Mouse (Mus musculus): ENCODE results near the gene Hmbs.
"Not testable (repeated sequence)": the region's sequence is repeated elsewhere in the genome, so short reads cannot be mapped to it uniquely, and the experiment has no call there.

Gene Hmbs

DNA sequence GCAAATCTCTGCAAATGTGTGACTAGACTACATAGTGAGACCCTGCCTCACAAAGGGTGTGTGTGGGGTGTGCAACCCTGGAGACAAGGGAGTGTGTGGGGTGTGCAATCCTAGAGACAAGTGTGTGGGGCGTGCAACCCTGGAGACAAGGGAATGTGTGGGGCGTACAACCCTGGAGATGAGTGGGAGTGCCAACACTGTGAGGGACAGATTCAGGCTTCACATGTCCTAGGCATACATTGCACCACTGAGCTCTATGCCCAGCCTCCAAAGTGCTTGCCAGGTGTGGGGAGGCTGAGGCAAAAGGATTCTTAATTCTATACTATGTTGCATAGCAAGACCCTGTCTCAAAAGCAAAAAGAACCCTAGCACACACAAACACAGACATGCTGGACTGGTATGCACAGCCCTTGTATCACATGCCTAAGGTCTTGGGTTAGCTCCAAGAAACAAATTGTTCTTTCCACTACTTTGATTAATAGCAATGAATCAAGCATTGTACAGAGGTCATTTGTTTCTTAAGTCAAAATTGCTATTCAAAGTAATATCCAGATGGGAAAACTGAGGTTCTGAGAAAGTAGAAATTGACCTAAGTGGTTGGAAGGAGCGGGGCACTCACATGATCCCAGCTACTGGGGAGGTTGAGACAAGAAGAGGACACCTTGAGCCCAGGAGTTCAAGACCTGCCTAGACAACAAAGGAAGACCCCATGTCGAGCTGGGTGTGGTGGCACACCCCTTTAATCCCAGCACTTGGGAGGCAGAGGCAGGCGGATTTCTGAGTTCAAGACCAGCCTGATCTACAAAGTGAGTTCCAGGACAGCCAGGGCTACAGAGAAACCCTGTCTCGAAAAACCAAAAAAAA, 1.8 kb upstream of the Hmbs start:
- DNase-seq (ENCODE audit: low read depth, low spot score), result no peak

DNA sequence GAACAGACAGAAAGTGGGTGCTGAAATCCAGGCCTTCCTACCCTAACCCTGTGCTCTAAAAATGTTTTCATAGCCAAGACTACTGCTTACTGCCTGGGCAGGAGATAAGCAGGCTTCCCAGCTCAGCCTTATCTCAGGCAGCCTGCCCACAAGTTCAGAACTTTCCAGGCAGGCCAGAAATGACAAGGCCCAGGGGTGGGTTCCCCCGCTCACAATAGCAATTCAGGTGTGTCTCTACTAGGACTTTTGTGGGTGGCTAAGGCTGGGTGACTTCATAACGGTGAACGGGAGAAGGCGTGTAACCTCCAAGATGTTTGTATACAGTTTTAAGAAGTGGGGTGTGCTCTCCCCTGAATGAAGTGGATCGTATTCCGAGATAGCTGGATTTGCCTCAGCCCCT, 738 bp downstream of the Hmbs start:
- no peak for DNase-seq (ENCODE audit: low read depth, low spot score)

DNA sequence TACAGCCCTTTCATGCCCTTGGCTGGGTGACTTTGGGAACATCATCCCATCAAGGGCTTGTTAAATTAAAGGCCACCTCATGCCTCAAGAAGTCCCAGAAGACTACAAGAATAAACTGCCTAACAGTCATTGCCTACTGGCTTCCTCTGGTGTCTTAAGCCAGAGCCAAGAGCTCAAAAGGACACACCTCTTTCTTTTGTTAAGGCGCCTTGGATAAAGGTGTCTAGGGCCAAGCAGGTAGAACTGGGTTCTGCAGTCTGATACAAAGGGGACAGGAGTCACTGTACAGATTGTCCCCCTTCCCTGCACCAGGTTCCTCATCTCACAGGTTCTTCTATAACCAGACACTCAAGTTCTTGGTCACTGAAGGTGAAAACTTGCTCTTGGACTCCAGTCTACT, 1.4 kb downstream of the Hmbs start:
- no peak for DNase-seq (ENCODE audit: low read depth, low spot score)

- no peak for DNase-seq (ENCODE audit: low read depth, low spot score)
These were observed 1.9 kb downstream of the Hmbs start for GRCm38 (mm10) chr9:44342173-44342572.

DNA sequence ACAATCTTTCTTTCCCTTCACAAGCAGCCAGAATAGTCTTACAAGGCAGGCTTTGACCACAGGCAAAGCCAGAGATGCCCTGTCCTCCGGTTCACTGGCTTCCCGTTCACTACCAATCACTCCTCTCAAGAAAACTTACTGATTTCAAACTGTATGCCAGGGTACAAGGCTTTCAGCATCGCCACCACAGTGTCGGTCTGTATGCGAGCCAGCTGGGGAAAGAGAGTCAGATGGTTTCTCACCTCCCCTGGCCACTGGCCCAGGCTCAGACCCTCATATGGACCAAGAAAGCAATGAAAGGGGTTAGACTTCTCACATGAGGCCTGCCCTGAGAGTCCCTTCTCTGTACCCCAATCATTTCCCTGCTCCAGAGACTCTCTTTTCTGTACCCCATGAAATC, 2.5 kb downstream of the Hmbs start:
- DNase-seq (ENCODE audit: low read depth, low spot score), result no peak

GRCm38 (mm10) chr9:44338574-44338973, 5.5 kb downstream of the Hmbs start:
- no peak for DNase-seq (ENCODE audit: low read depth, low spot score)

GRCm38 (mm10) chr9:44337436-44338169, 6.4 kb downstream of the Hmbs start:
- no peak for DNase-seq (ENCODE audit: low read depth, low spot score)

DNA sequence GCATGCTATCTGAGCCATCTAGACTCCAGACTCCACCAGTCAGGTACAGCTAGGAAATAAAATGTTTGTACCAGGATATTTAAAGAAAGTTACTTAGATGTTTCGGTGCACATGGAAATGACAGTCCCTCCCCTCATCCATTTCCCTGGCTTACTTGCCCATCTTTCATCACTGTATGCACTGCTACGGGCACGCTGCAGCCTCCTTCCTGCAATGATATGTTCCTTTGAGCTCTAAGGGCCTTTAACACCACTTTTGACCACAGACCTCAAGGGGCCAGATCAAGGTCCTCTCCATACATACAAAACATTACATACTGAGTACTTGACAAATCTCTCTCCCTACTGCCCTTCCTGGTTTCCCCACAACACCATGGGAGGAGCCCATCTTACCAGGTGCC, 7.1 kb downstream of the Hmbs start:
- no peak for DNase-seq (ENCODE audit: low read depth, low spot score)

GRCm38 (mm10) chr9:44336513-44336912, 7.5 kb downstream of the Hmbs start:
- not testable (repeated sequence) for DNase-seq (ENCODE audit: low read depth, low spot score)

- DNase-seq (ENCODE audit: low read depth, low spot score), result no peak
These were observed 8.0 kb downstream of the Hmbs start for GRCm38 (mm10) chr9:44336093-44336406.

GRCm38 (mm10) chr9:44335331-44336092, 8.5 kb downstream of the Hmbs start:
- DNase-seq (ENCODE audit: low read depth, low spot score), result no peak

DNA sequence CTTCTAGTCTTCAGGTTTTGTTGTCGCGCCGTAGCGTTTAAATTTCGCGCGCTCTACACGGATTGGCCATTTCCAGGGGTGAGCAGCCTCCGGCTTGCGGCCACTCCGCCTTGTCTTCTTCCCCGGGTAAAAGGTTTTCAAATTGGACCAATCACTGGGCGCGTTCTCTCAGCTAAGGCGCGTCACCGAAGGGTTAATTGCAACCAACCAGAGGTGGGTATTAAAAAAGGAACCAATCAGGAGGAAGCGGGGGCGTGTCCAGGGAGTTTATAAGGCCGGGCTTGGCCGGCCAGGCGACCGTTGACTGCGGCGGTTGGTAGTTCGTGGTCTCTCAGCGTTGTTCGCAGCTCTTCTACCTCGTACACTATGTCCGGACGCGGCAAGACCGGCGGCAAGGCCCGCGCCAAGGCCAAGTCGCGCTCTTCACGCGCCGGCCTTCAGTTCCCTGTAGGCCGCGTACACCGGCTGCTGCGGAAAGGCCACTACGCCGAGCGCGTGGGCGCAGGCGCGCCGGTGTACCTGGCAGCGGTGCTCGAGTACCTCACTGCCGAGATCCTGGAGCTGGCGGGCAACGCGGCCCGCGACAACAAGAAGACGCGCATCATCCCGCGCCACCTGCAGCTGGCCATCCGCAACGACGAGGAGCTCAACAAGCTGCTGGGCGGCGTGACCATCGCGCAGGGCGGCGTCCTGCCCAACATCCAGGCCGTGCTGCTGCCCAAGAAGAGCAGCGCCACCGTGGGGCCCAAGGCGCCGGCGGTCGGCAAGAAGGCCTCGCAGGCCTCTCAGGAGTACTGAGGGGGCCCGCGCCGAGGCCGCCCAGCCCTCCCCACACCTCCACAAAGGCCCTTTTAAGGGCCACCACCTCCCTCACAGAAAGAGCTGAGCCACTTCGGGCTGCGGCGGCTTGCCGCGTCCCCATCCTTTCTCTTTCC, 9.4 kb downstream of the Hmbs start, which contains the start of gene H2afx:
Gene H2afx (plus strand): TSS at position 299 of the 935 bp plus-strand sequence.
- DNase-seq (ENCODE audit: low read depth, low spot score), result peak; percentile 100

DNA sequence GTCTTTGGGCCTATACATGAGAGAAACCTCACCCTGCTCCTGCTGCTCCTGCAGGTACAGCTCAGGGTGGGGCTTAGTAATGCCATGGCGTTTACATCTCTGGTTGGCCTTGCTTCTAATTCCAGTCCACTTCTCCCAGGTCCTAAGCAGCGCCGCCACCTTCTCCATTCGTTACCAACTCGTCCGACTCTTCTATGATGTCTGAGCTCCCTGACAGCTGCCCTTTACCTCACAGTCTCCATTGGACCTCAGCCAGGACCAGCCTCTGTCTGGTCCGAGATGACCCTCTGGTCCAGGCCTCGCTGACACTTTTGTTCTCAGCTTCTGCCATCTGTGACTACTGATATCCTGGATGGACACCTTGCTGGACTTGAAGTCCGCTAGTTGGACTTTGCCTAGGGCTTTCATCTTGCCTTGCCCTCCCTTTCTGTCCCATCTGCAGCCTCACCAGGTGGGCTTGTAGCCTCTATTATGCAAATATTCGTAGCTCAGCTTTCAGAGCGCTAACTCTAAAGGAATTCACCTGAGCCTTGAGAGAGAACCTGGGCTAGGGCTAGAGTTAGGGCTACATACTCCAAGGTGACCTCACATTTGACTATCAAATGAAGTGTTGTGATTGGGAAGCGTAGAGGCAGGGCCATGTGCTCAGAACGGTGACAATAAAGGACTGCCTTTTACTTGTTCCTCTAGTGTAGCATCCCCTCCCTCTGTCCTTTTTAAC, 10.9 kb downstream of the Hmbs start:
- no peak for DNase-seq (ENCODE audit: low read depth, low spot score)

DNA sequence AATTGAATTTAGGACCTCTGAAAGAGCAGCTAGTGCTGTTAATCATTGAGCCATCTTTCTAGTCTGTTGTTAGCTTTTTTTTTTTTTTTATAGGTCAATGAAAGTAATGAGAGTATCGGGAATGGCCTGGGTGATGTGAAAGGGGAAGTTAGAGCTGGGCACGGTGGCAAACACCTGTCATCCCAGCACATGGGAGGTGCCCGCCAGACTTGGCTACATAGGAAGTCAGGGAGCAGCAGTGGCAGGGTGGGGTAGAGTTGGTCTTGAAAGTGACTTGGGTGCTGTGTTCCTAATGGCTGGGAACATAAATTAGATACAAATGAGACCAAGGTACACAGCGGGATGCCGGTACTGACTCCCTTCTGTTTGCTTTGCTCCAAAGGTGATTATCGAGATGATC, 13.3 kb downstream of the Hmbs start:
- DNase-seq (ENCODE audit: low read depth, low spot score), result no peak

GRCm38 (mm10) chr9:44327926-44328325, 16.1 kb downstream of the Hmbs start:
- DNase-seq (ENCODE audit: low read depth, low spot score), result no peak

DNA sequence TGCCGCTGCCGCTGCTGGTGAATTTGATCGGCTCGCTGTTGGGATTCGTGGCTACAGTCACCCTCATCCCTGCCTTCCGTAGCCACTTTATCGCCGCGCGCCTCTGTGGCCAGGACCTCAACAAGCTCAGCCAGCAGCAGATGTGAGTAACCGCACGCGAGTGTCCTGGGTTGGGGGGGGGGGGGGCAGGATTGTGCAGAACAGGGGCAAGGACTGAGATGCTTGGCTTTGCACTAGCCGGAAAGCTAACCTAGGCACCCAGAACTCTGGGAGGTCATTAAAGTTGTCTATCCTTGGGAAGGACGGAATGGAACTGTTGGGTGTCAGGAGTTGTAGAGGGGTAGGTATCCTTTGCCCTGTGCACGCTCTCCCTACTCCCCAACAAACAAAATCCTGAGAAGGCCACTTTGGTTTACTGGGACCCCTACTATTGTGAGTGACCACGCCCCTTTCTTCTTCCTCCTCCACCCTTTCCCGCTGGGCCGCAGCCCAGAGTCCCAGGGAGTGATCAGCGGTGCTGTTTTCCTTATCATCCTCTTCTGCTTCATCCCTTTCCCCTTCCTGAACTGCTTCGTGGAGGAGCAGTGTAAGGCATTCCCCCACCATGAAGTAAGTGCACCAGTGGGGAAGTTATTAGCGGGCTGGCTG, 16.8 kb downstream of the Hmbs start:
- no peak for DNase-seq (ENCODE audit: low read depth, low spot score)

- DNase-seq (ENCODE audit: low read depth, low spot score), result peak; percentile 96
These were observed 17.5 kb downstream of the Hmbs start for GRCm38 (mm10) chr9:44326371-44327063.

DNA sequence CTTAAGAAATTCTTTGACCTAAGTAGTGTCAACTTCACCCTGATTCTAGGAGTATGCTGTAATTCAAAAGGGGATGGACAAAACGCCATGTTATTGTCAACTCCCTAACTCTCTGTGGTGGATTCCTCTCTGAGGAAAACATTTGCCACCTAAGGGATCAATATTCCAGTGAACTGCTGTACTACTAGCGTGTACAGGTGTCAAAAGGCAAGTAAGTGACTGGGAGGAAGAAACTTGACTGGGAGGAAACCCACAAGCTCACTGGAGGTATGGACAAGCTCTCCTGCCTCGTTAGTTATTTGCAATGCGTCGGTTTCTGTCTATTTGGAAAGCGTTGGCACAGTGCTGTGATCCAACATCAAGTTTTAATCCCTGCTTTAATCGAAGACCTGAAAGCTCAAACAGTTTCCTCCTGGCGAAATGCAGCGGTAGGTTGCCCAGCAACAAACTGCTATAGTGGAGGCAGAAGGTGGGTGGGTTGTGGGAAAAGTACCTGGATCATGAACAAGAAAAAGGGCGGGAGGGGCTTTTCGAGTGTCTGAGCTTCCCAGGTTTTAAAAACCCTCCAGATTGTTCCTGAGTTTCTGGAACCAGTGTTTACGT, 18.2 kb downstream of the Hmbs start, which contains the start of gene Dpagt1:
Gene Dpagt1 (plus strand): TSS at position 252 of the 603 bp plus-strand sequence.
- DNase-seq (ENCODE audit: low read depth, low spot score), result peak; percentile 83

Data from telencephalon, adult 2 months (tissue).